In the genomic region with DNA sequence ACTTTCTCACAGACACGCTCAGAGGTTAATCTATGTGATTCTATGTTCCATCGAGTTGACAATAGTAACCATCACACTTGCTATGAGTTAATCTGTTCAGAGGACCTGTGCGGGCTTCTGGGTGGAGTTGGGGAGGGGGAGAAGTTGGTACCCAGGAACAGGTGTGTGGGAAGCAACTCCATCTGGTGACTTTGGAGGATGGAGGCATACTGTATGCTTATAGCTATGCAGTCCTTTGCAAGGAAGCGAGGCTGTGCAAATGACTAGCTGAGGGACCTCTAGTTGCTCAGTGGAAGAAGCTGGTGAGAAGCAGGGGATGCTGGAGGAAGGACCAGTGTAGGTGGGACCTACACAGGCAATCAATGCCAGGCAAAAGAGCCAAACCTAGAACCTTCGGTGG, we compare ENCODE assay signal across 25 mouse cellular contexts. TPM values are rescaled to one million over a fixed set of nuclear protein-coding genes. Genes with fewer than 3 reads are reported as not detected.
DNase-seq lines count a peak whose midpoint lies in the region; ATAC-seq and TF ChIP-seq lines count a peak whose summit lies in the region.
"Had no signal": no experiment of that assay in that cellular context is flagged by ENCODE, and none has a peak within 500 bp of the region (broad histone marks: within the 10 kb centered on the region; RNA-seq: fewer than 3 reads in every experiment).

No protein-coding gene starts in this region.

- intact Hi-C loops in left cerebral cortex, adult 2 months (cut with DNase I) = no loop called here
- intact Hi-C loops in left cerebral cortex, postnatal 10 days (cut with DNase I) = no loop called here
- intact Hi-C loops in heart, postnatal 10 days (cut with DNase I) = no loop called here

- ATAC-seq in liver, embryonic 12.5 days = no peak
- ATAC-seq: CD4-positive, CD25-positive, alpha-beta regulatory T cell, adult 4 months; forebrain, embryonic 16.5 days; intestine, postnatal 0 days had no signal

- H3K9ac ChIP-seq in liver, embryonic 12.5 days = no peak overlapping the region
- H3K9ac ChIP-seq: heart, embryonic 12.5 days; hindbrain, embryonic 14.5 days; limb, embryonic 12.5 days; lung, embryonic 15.5 days; midbrain, embryonic 12.5 days; neural tube, embryonic 12.5 days had no signal

- no peak for TF ChIP-seq CTCF in left cerebral cortex, adult 2 months (IDR thresholded peaks at IDR 0.05)

- H3K79me2 ChIP-seq in macrophage (ENCODE audit: inconsistent target) = no peaks in the 10 kb centered on the region

- H3K27me3 ChIP-seq in liver, embryonic 12.5 days (replicated peaks) = no peaks in the 10 kb centered on the region
- H3K27me3 ChIP-seq: heart, embryonic 12.5 days; limb, embryonic 12.5 days; lung, embryonic 15.5 days; midbrain, embryonic 12.5 days; neural tube, embryonic 12.5 days had no signal

- H3K27ac ChIP-seq in left cerebral cortex, adult 2 months = peak overlapping the region; percentile 48; the same call in 1 of the 2 replicates
- peak overlapping the region; percentile 88 for H3K27ac ChIP-seq in macrophage
- H3K27ac ChIP-seq in liver, embryonic 12.5 days = no peak overlapping the region
- H3K27ac ChIP-seq: heart, adult 2 months; hindbrain, embryonic 14.5 days; limb, embryonic 12.5 days; lung, embryonic 15.5 days; midbrain, embryonic 12.5 days; neural tube, embryonic 12.5 days had no signal

- no peaks in the 10 kb centered on the region for H3K9me3 ChIP-seq in liver, embryonic 12.5 days (replicated peaks)
- H3K9me3 ChIP-seq: heart, embryonic 12.5 days; limb, embryonic 12.5 days; lung, embryonic 15.5 days; midbrain, embryonic 12.5 days; neural tube, embryonic 12.5 days had no signal

- peaks cover 26% of the 10 kb centered on the region for H3K4me1 ChIP-seq in liver, embryonic 12.5 days
- H3K4me1 ChIP-seq: limb, embryonic 12.5 days; midbrain, embryonic 12.5 days; neural tube, embryonic 12.5 days had no signal

- H3K4me2 ChIP-seq in liver, embryonic 12.5 days = no peak overlapping the region
- H3K4me2 ChIP-seq: heart, embryonic 12.5 days; hindbrain, embryonic 14.5 days; limb, embryonic 12.5 days; lung, embryonic 15.5 days; midbrain, embryonic 12.5 days; neural tube, embryonic 12.5 days had no signal

- 99% methylated on average over 5 of the region's 5 CpGs for WGBS in macrophage (ENCODE audit: missing documents)
- WGBS in liver, embryonic 12.5 days (ENCODE audit: insufficient replicate concordance) = 74% methylated on average over 5 of the region's 5 CpGs

- H3K4me3 ChIP-seq in left cerebral cortex, adult 2 months = no peak overlapping the region
- H3K4me3 ChIP-seq in macrophage (ENCODE audit: inconsistent target) = no peak overlapping the region
- H3K4me3 ChIP-seq in liver, embryonic 12.5 days = no peak overlapping the region
- H3K4me3 ChIP-seq: erythroblast, embryonic 14.5 days; heart, adult 2 months; heart, embryonic 12.5 days; limb, embryonic 12.5 days; lung, embryonic 15.5 days; midbrain, embryonic 12.5 days; myocyte; neural tube, embryonic 12.5 days had no signal

- H3K36me3 ChIP-seq in macrophage (ENCODE audit: inconsistent target) = no peaks in the 10 kb centered on the region
- H3K36me3 ChIP-seq in liver, embryonic 12.5 days = no peaks in the 10 kb centered on the region
- H3K36me3 ChIP-seq: heart, embryonic 12.5 days; limb, embryonic 12.5 days; lung, embryonic 15.5 days; midbrain, embryonic 12.5 days; neural tube, embryonic 12.5 days had no signal

- peak; percentile 44 for DNase-seq in layer of hippocampus, adult 11-12 months (ENCODE audit: low spot score)
- DNase-seq in layer of hippocampus, postnatal 14 days (ENCODE audit: low spot score in 2 of 2) = no peak
- DNase-seq in left cerebral cortex, adult 2 months (ENCODE audit: extremely low spot score in 1 of 2, low spot score in 2 of 2) = peak in 1 of 2 experiments; percentile 55
- no peak for DNase-seq in left cerebral cortex, postnatal 10 days (ENCODE audit: extremely low spot score in 1 of 2, low spot score in 2 of 2)
- peak; percentile 25 for DNase-seq in layer of hippocampus, adult 9-11 months
- no peak for DNase-seq in heart, postnatal 10 days
- DNase-seq: adrenal gland, postnatal 25 days; cerebellum, adult 2 months; cerebellum, postnatal 14 days; heart, adult 2 months; kidney, adult 9 months; kidney, postnatal 14 days had no signal

RNA-seq across cellular contexts. Expression of gene Nsmce1, which starts 13.2 kb away (rescaled TPM):
- 10 to 100 TPM; 16.7 to 17.8 TPM for total RNA-seq in layer of hippocampus, postnatal 14 days (2021)
- total RNA-seq in left cerebral cortex, adult 2 months (2021) = 10 to 100 TPM; 13.8 to 14.4 TPM
- 10 to 100 TPM; 21.4 to 23.3 TPM for total RNA-seq in left cerebral cortex, postnatal 10 days (2021)
- total RNA-seq in macrophage (2018; cell fraction: chromatin; rRNA removed) = 10 to 100 TPM in 2 of 26 experiments, 1 to 10 TPM in 24; 1.6 to 11.0 (median 5.4) TPM
- total RNA-seq in macrophage (2018; cell fraction: cytosol; rRNA removed) = 10 to 100 TPM; 21.7 to 35.3 (median 27.9) TPM
- 10 to 100 TPM in 10 of 26 experiments, 1 to 10 TPM in 16; 5.0 to 15.0 (median 9.7) TPM for total RNA-seq in macrophage (2018; cell fraction: nucleus; rRNA removed)
- 20.1 to 42.2 TPM (median 29.6 TPM) in 3 replicates for polyA plus RNA-seq in macrophage (2018)
- total RNA-seq in heart, postnatal 10 days (2021) = 10 to 100 TPM; 43.6 to 45.8 TPM
- polyA plus RNA-seq in liver, embryonic 12.5 days (2016; fragmentation: Nextera tagmentation; extraction: Ambion mirVana) = 97.0 and 97.7 TPM in 2 replicates

RNA-seq across cellular contexts. Expression of gene Il4ra, which starts 47.3 kb away (rescaled TPM):
- 1 to 10 TPM; 4.6 to 5.1 TPM for total RNA-seq in layer of hippocampus, postnatal 14 days (2021)
- total RNA-seq in left cerebral cortex, adult 2 months (2021) = 1 to 10 TPM; 7.3 to 9.6 TPM
- total RNA-seq in left cerebral cortex, postnatal 10 days (2021) = 1 to 10 TPM; 5.9 TPM
- total RNA-seq in macrophage (2018; cell fraction: chromatin; rRNA removed) = 1,000 to 10,000 TPM in 1 of 26 experiments, 100 to 1,000 TPM in 25; 132 to 1,109 (median 198) TPM
- 100 to 1,000 TPM in 14 of 26 experiments, 10 to 100 TPM in 12; 66.1 to 266 (median 101) TPM for total RNA-seq in macrophage (2018; cell fraction: cytosol; rRNA removed)
- 1,000 to 10,000 TPM in 1 of 26 experiments, 100 to 1,000 TPM in 25; 132 to 1,059 (median 192) TPM for total RNA-seq in macrophage (2018; cell fraction: nucleus; rRNA removed)
- polyA plus RNA-seq in macrophage (2018) = 95.1 to 123 TPM (median 99.7 TPM) in 3 replicates
- total RNA-seq in heart, postnatal 10 days (2021) = 10 to 100 TPM; 25.1 to 29.6 TPM
- 4.1 and 5.2 TPM in 2 replicates for polyA plus RNA-seq in liver, embryonic 12.5 days (2016; fragmentation: Nextera tagmentation; extraction: Ambion mirVana)

Comparison
In these comparisons a context has a peak if more than half of its experiments do, and no peak if none do; other contexts are left out.
1. DNase-seq: peak in layer of hippocampus, adult 11-12 months (single experiment) and layer of hippocampus, adult 9-11 months (single experiment); none in layer of hippocampus, postnatal 14 days (0 of 2), left cerebral cortex, postnatal 10 days (0 of 2) and heart, postnatal 10 days (0 of 2).